Mouse (Mus musculus) large intestine, adult 2 months (tissue): ENCODE measurements at regions not wholly inside any gene's neighbourhood (a gene's known extent, or its start where the extent isn't known, plus 50 kb on each side); places are given as distances from the start of the nearest gene placed in this dataset.

ENCODE experiments used
- DNase-seq: peaks from one replicate; pipeline ENCODE4 v3.0.0-alpha.2; 2012; ENCODE audit warnings: low read depth, low spot score
- WGBS: fragments of 180-500 bp; shearing (Covaris S2); methylation state at CpG from one replicate; pipeline ENCODE4 v1.1.7; 2018; 5-methylcytosine and 5-hydroxymethylcytosine counted together

DNA sequence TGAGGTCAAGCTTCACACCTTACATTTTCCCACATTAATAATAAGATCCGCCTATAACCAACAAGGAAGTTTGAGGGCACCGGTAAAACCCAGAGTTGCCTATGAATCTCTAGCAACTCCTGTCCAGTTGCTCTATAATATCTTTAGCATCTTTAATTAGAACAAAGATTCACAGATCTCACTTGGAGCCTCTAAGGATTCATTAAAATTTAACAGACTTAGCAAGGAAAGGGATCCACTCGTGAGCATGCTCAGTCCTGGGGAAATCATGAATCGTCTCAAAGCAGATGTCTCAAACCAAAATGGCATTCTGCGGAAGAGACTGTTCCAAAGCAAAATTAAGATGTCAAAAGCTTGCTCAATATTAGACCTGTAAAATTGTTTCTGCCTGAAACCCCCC lies 57.8 kb upstream of the Nt5e start:
- no peak for DNase-seq
- 77% methylated on average over 5 of the region's 5 CpGs for WGBS

DNA sequence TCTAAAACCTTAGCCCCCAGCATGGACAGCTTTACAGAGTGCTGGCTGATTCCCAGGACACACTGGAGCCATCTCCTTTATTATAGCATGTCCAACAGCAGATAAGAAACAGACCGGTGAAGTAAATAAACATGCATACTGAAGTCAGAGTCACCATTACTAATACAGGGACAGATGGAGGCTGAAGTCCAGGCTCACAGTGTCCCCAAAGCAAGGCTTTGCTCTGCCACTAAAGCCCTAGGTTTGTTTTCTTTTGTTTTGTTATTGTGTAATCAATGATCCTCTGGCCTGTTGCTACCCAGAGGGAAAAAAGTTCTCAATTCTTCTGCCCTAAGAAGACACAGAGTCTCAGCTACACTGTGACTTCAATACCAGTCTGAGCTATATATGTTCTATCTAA lies 56.2 kb upstream of the Nt5e start:
- DNase-seq = no peak
- 27% methylated on average over 1 of the region's 1 CpGs for WGBS

DNA sequence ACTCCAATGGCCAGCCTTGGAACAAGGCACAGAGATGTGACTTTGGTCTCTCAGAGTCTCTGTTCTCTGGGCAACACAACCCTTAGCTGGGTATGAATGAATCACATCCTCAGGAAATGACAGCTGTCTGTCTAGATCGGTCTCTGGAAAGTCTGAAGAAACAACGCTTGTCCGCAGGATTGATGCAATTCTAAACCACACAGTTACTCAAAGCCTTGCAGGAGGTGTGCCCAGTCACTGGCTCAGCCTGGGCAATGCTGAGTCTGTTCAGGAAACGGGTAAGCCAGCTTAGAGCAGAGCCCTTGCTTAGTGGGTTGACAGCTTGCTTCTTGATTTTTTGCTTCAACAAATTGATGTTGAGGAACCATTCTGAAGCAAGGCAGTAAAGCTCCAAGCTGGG lies 53.7 kb upstream of the Nt5e start:
- DNase-seq = no peak
- WGBS = 75% methylated on average over 4 of the region's 4 CpGs

DNA sequence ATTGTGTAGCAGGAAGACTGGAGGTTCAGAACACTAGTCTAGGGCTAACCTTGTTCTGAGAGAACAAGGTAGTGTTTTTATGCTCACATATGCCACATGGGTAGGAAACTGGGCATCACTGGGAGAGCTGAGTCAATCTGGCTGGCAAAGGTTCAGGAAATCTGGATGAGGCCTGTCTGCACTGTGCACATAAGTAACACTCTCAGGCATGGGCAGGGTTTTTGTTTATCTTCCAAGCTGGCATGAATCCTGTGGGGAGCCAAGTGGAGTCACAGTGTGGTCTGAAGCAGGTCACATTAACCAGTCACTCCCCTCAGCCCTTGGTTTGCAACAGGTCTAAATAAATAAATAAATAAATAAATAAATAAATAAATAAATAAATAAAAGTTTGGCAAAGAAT lies 53.0 kb upstream of the Nt5e start:
- DNase-seq = peak; percentile 90

DNA sequence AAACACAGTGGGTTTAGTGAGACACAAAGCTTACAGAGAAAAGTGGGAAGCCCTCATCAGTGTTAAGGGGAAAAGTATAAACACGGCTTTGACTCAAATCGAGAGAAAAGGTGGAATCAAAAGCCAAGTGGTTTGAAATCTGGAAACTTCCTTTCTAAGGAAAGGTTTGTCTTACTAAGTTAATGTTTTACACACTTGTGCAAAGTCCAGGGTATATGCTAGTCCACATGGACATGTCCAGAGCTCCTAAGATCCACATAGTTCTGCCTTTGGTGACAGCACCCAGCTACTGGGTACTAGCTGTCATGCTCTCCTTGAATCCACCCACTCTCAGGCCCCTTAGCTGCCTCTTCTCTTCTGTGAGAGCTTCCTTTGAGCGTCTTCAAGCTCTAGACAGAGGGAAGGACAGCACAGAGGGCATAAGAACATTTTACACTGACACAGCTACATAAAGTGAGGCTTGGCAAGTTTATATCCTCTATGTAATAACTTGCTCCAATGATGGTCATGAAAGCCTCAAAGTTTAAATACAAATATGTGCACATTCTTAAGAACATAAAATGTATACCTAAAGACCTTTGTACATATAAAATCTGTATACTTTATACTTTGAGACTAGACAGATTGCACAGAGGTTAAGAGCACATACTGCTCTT lies 52.2 kb upstream of the Nt5e start:
- 10% methylated on average over 3 of the region's 3 CpGs for WGBS
- DNase-seq = peak; percentile 58

DNA sequence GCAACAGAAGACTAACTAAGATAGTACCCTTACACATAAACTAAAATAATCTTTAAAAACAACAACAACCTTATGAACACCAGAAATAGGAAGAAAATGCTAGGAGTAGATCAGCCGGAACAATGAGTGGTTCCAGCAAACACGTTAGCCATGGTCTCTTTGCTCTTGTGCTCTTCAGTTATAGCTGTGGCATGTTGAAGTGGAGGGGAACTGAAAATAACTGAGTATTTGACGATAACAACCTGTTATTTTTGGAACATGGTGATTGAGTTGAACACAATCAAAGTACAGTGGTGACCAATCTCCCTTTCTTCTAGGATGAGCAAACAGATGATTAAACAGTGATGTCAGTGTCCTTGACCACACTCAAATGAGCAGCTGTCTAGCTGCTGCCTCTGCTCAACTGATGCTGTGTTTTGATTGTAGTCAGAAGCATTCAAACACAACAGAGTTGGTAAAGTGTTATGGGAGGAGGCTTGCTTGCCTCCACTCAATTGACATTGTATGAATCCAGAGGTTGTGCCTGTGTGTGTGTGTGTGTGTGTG lies 50.9 kb upstream of the Nt5e start:
- whole genome bisulfite sequencing = 78% methylated on average over 3 of the region's 3 CpGs
- DNase-seq = no peak

DNA sequence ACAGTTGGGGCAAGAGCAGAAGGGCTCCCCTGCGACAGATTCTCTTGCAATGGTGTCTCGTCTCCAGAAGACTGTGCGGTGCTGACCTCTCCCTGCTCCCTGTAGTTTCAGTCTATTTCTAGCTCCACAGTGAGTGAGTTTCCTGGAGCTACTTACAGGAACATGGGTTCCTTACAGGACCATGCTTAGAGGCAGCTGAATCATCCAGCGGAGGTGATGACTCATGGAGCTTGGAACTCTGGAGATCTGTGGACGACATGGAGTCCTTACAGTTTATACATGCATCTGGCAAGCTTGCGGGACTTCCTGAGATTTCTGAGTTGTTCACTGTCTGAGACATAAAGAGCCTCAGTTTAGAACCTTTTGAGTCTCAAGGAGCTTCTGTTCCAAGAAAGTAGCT lies 50.0 kb upstream of the Nt5e start:
- WGBS = 74% methylated on average over 6 of the region's 6 CpGs

More for the DNA sequence above, 50.0 kb upstream of the Nt5e start:
- no peak for DNase-seq
